Mouse (Mus musculus) embryonic facial prominence, embryonic 13.5 days (tissue): ENCODE data around the gene Meox1. TPM values are rescaled to one million over a fixed set of nuclear protein-coding genes. Genes with fewer than 3 reads are reported as not detected.

ENCODE experiments used
- ATAC-seq: fragments of 200-750 bp; cut with Nextera tagmentation; 2 replicates; pipeline ENCODE4 v1.8.0; 2017; ENCODE audit warnings: low read depth; ENCODE audit not compliant: insufficient number of reproducible peaks, insufficient read depth, low FRiP score, low TSS enrichment
- H3K27ac ChIP-seq: fragments of 300-500 bp; sonication (generic); 2 replicates; pipeline ENCODE4 v1.5.1; 2015; ENCODE audit warnings: moderate library complexity, mild to moderate bottlenecking, inconsistent platforms
- H3K27me3 ChIP-seq: fragments of 300-500 bp; sonication (generic); 2 replicates; pipeline ENCODE4 v1.6.1; 2015; ENCODE audit warnings: mild to moderate bottlenecking, inconsistent platforms
- H3K36me3 ChIP-seq: fragments of 300-500 bp; sonication (generic); 2 replicates; pipeline ENCODE4 v1.6.1; 2015; ENCODE audit warnings: mild to moderate bottlenecking, inconsistent platforms
- H3K4me1 ChIP-seq: fragments of 300-500 bp; sonication (generic); 2 replicates; pipeline ENCODE4 v1.6.1; 2015; ENCODE audit warnings: inconsistent platforms
- H3K4me2 ChIP-seq: fragments of 300-500 bp; sonication (generic); 2 replicates; pipeline ENCODE4 v1.6.1; 2015; ENCODE audit warnings: moderate library complexity, mild to moderate bottlenecking, inconsistent platforms
- H3K4me3 ChIP-seq: fragments of 300-500 bp; sonication (generic); 2 replicates; pipeline ENCODE4 v1.5.1; 2015; ENCODE audit warnings: mild to moderate bottlenecking, inconsistent platforms
- H3K9ac ChIP-seq: fragments of 300-500 bp; sonication (generic); 2 replicates; pipeline ENCODE4 v1.6.1; 2015; ENCODE audit warnings: mild to moderate bottlenecking, inconsistent platforms
- H3K9me3 ChIP-seq: fragments of 300-500 bp; sonication (generic); 2 replicates; pipeline ENCODE4 v1.6.1; 2016; ENCODE audit warnings: inconsistent platforms
- WGBS: fragments of 180-500 bp; shearing (Covaris S2); methylation state at CpG from one replicate; pipeline ENCODE4 v1.1.7; 2015; ENCODE audit warnings: mixed read lengths; 5-methylcytosine and 5-hydroxymethylcytosine counted together
- polyA plus RNA-seq: library from polyadenylated mRNA; unstranded; fragments of >200 nt; fragmentation: Nextera tagmentation; extraction: Ambion mirVana; gene quantifications from 2 replicates; pipeline ENCODE4 v1.2.1, GENCODE M21; 2015

Meox1 gene
- polyA plus RNA-seq, 1 experiment from 2014 or later = 6.3 TPM

GRCm38 (mm10) chr11:101896546-101897361 lies 2.6 kb upstream of the Meox1 start:
- no peak for ATAC-seq
- WGBS = 28% methylated on average over 12 of the region's 13 CpGs
- Histone ChIP-seq H3K36me3 (no peaks in the 10 kb centered on the region), H3K27ac (no peak overlapping the region), H3K9ac (no peak overlapping the region), H3K4me1 (peaks cover 43% of the 10 kb centered on the region), H3K4me3 (no peak overlapping the region), H3K27me3 (peaks cover 14% of the 10 kb centered on the region), H3K9me3 (no peaks in the 10 kb centered on the region), H3K4me2 (no peak overlapping the region)

- 15% methylated on average over 15 of the region's 15 CpGs for WGBS
Measured at GRCm38 (mm10) chr11:101893560-101893959, 614 bp downstream of the Meox1 start.

GRCm38 (mm10) chr11:101891451-101891850 lies 2.7 kb downstream of the Meox1 start:
- no peak for ATAC-seq
- peaks cover 58% of the 10 kb centered on the region for H3K4me1 ChIP-seq
- no peak overlapping the region for H3K4me3 ChIP-seq
- no peak overlapping the region for H3K9ac ChIP-seq
- 15% methylated on average over 11 of the region's 11 CpGs for WGBS
- no peaks in the 10 kb centered on the region for H3K9me3 ChIP-seq
- H3K27me3 ChIP-seq = peaks cover 30% of the 10 kb centered on the region
- H3K4me2 ChIP-seq = peak overlapping the region; percentile 34
- H3K36me3 ChIP-seq = no peaks in the 10 kb centered on the region
- no peak overlapping the region for H3K27ac ChIP-seq

More at GRCm38 (mm10) chr11:101893560-101893959, 614 bp downstream of the Meox1 start:
- peak overlapping the region; percentile 58; the same call in 1 of the 2 replicates for H3K9ac ChIP-seq
- peaks cover 26% of the 10 kb centered on the region for H3K27me3 ChIP-seq
- H3K4me1 ChIP-seq = peaks cover 67% of the 10 kb centered on the region
- peak overlapping the region; percentile 64 for H3K27ac ChIP-seq
- peak overlapping the region; percentile 57 for H3K4me2 ChIP-seq
- H3K36me3 ChIP-seq = no peaks in the 10 kb centered on the region
- peak overlapping the region; percentile 23 for H3K4me3 ChIP-seq
- no peak for ATAC-seq
- H3K9me3 ChIP-seq = no peaks in the 10 kb centered on the region

- Histone ChIP-seq H3K4me3 (peak overlapping the region; percentile 17), H3K36me3 (no peaks in the 10 kb centered on the region), H3K27ac (no peak overlapping the region), H3K27me3 (peaks cover 30% of the 10 kb centered on the region), H3K4me2 (peak overlapping the region; percentile 46), H3K4me1 (peaks cover 66% of the 10 kb centered on the region), H3K9me3 (no peaks in the 10 kb centered on the region), H3K9ac (peak overlapping the region; percentile 52; the same call in 1 of the 2 replicates)
- no peak for ATAC-seq
- 3% methylated on average over 13 of the region's 13 CpGs for WGBS
Measured at GRCm38 (mm10) chr11:101889781-101890180, 4.4 kb downstream of the Meox1 start.

DNA sequence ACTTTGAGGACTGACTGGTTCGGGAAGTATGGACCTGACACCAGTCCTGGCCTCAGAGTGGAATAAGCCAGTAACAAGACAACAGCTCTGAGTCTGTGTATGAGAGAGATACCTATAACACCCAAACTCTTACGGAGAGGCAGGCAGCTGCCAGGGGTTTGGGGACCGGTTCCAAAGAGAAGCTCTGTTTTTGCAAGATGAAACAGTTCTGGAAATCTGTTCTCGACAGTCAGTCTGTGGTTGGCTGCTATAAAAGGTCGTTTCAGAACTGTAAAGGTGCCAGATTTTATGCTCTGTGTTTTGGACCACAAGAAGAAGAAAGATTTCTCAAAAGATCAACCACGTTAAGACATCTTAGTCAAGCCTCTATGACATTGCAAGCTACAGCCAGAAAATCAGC lies 5.4 kb downstream of the Meox1 start:
- no peak overlapping the region for H3K4me2 ChIP-seq
- peaks cover 58% of the 10 kb centered on the region for H3K4me1 ChIP-seq
- H3K27ac ChIP-seq = no peak overlapping the region
- no peak overlapping the region for H3K4me3 ChIP-seq
- WGBS = 48% methylated on average over 6 of the region's 6 CpGs
- no peak for ATAC-seq
- H3K36me3 ChIP-seq = no peaks in the 10 kb centered on the region
- no peak overlapping the region for H3K9ac ChIP-seq
- no peaks in the 10 kb centered on the region for H3K9me3 ChIP-seq
- peaks cover 30% of the 10 kb centered on the region for H3K27me3 ChIP-seq

DNA sequence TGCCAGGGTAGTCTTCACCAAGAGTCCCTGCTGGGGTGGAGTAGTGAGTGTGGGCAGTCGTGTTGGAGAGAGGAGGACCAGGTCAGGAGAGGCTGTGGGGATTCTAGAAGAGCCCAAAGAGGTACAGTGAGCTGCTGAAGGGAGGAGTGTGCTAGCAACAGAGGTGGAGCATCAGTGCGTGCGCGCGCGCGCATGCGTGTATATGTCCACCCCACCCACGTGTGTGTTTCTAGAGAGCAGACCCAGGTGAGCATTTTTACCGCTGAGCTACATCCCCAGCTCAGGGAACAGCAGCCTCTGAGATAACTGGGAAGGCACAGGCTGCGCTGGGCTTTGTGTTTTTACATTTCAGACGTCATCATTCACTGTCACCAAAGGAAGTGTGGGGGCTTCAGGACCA lies 7.7 kb downstream of the Meox1 start:
- H3K4me2 ChIP-seq = no peak overlapping the region
- no peaks in the 10 kb centered on the region for H3K36me3 ChIP-seq
- H3K9ac ChIP-seq = no peak overlapping the region
- ATAC-seq = no peak
- H3K9me3 ChIP-seq = no peaks in the 10 kb centered on the region
- no peak overlapping the region for H3K27ac ChIP-seq
- H3K27me3 ChIP-seq = peaks cover 15% of the 10 kb centered on the region; the same call in 1 of the 2 replicates
- 84% methylated on average over 12 of the region's 12 CpGs for WGBS
- peaks cover 47% of the 10 kb centered on the region for H3K4me1 ChIP-seq
- no peak overlapping the region for H3K4me3 ChIP-seq

GRCm38 (mm10) chr11:101885881-101886319 lies 8.3 kb downstream of the Meox1 start:
- no peak overlapping the region for H3K27ac ChIP-seq
- H3K9ac ChIP-seq = no peak overlapping the region
- WGBS = 55% methylated on average over 6 of the region's 6 CpGs
- no peak overlapping the region for H3K4me2 ChIP-seq
- peaks cover 47% of the 10 kb centered on the region for H3K4me1 ChIP-seq
- H3K4me3 ChIP-seq = no peak overlapping the region
- H3K36me3 ChIP-seq = no peaks in the 10 kb centered on the region
- H3K9me3 ChIP-seq = no peaks in the 10 kb centered on the region
- no peak for ATAC-seq
- peaks cover 14% of the 10 kb centered on the region; the same call in 1 of the 2 replicates for H3K27me3 ChIP-seq

- H3K27ac ChIP-seq = no peak overlapping the region
Measured at GRCm38 (mm10) chr11:101885232-101885631, 8.9 kb downstream of the Meox1 start.

GRCm38 (mm10) chr11:101883911-101884310 lies 10.3 kb downstream of the Meox1 start:
- H3K4me1 ChIP-seq = peaks cover 51% of the 10 kb centered on the region
- 58% methylated on average over 2 of the region's 2 CpGs for WGBS
- H3K36me3 ChIP-seq = no peaks in the 10 kb centered on the region
- H3K27me3 ChIP-seq = peaks cover 5% of the 10 kb centered on the region; the same call in 1 of the 2 replicates
- no peak overlapping the region for H3K9ac ChIP-seq
- H3K4me3 ChIP-seq = no peak overlapping the region
- no peak for ATAC-seq
- no peaks in the 10 kb centered on the region for H3K9me3 ChIP-seq
- H3K27ac ChIP-seq = no peak overlapping the region
- H3K4me2 ChIP-seq = no peak overlapping the region

More at GRCm38 (mm10) chr11:101885232-101885631, 8.9 kb downstream of the Meox1 start:
- WGBS = 51% methylated on average over 6 of the region's 6 CpGs
- Histone ChIP-seq H3K36me3 (no peaks in the 10 kb centered on the region), H3K4me3 (no peak overlapping the region), H3K9ac (no peak overlapping the region), H3K4me2 (no peak overlapping the region), H3K4me1 (peaks cover 53% of the 10 kb centered on the region), H3K27me3 (peaks cover 12% of the 10 kb centered on the region; the same call in 1 of the 2 replicates), H3K9me3 (no peaks in the 10 kb centered on the region)
- ATAC-seq = no peak

- whole genome bisulfite sequencing = 74% methylated on average over 11 of the region's 11 CpGs
- no peak for ATAC-seq
- H3K4me1 ChIP-seq = peaks cover 61% of the 10 kb centered on the region
- peak overlapping the region; percentile 2; the same call in 1 of the 2 replicates for H3K27ac ChIP-seq
- H3K9me3 ChIP-seq = no peaks in the 10 kb centered on the region
- H3K4me3 ChIP-seq = no peak overlapping the region
- peaks cover 3% of the 10 kb centered on the region; the same call in 1 of the 2 replicates for H3K27me3 ChIP-seq
- no peak overlapping the region for H3K9ac ChIP-seq
- no peak overlapping the region for H3K4me2 ChIP-seq
- H3K36me3 ChIP-seq = no peaks in the 10 kb centered on the region
Measured at GRCm38 (mm10) chr11:101882500-101883290, 11.5 kb downstream of the Meox1 start.

DNA sequence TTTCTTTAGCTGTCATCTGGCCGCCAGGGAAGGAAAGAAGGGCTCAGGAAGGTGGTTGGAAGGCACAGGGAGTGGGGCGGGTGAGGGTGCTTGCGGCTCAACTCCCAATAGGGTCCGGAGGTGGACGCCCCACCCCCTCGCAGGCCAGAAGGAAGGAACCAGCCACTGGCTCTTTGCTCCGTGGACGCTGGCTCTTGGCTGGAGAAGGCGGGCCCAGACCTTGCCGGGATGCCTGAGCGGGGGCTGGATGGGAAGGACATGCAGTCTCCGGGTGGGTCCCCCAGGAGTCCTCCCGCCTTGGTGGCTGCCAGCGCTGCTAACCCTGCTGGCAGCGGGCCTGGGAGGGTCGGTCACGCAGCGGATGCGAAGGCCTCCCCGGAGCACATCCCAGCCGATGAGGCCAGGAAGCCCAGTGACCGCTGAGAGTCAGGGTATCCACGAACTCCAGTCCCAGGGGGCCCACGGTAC lies 12.5 kb downstream of the Meox1 start:
- peak overlapping the region; percentile 58 for H3K27ac ChIP-seq
- no peaks in the 10 kb centered on the region for H3K9me3 ChIP-seq
- peak overlapping the region; percentile 57 for H3K4me2 ChIP-seq
- H3K4me1 ChIP-seq = peaks cover 63% of the 10 kb centered on the region
- no peaks in the 10 kb centered on the region; the same call in 1 of the 2 replicates for H3K27me3 ChIP-seq
- ATAC-seq = peak; percentile 22; the same call in 1 of the 2 replicates
- peak overlapping the region; percentile 54 for H3K9ac ChIP-seq
- no peaks in the 10 kb centered on the region for H3K36me3 ChIP-seq
- WGBS = 4% methylated on average over 24 of the region's 24 CpGs
- peak overlapping the region; percentile 16 for H3K4me3 ChIP-seq
